Mouse (Mus musculus): ENCODE measurements around the gene Aggf1. TPM values are rescaled to one million over a fixed set of nuclear protein-coding genes. Genes with fewer than 3 reads are reported as not detected.

Gene Aggf1
- polyA plus RNA-seq (2012; ENCODE audit: insufficient read depth, insufficient read length, low replicate concordance, missing spikeins): not detected in 2 replicates

DNA sequence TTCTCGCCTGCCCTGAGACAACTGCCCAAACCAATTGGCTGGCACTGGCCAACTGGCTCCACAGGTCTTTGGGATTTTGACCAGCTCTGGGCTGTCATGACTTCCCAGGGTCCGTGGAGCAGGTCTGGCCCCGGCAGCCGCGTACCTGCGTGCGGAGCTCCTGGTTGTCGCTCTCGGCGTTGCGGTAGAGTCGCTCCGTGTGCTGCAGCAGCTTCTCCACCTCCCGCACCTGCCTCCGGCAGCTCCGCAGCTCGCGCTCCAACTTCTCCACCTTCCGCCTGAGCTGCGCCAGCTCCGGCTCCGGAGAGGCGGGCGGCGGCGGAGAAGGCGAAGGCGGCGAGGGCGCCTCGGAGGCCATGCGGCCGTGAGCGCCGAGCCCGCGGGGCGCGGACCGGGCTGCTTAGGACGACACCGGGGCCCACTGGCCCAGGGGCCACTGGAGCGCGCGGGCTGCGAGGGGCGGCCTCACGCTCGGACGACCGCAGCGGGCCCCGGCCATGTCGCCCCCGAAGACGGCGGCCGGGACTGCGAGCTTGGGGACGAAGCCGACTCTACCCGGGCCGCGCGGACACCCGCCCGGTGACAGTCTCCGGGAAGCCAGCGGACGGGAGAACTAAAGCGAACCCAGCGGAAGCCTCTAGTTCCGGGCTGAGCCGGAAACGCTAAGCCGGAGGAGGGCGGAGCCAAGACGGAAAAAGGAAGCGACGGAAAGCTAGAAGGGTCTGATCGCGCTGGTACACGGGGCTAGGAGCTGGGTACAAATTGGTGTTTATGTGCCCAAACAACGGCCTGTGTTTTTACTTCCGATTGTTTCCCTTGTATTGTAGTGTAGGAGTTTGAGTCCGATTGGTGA lies at the start of gene Aggf1:
Gene Aggf1, minus strand, starts transcription at position 652 of the 853 bp plus-strand sequence.
- WGBS: under 1% methylated on average over 86 of the region's 86 CpGs
- Histone ChIP-seq H3K27ac (ENCODE audit: insufficient read depth, low read depth, low read length) (no peak within 1 kb of the TSS), H3K4me3 (ENCODE audit: insufficient read depth, low read depth, low read length) (peak within 1 kb of the TSS; percentile 83), H3K4me1 (ENCODE audit: control insufficient read depth, insufficient read depth, low read length) (peaks cover 10% of the 10 kb centered on the region)
- TF ChIP-seq CTCF (IDR thresholded peaks at IDR 0.05; ENCODE audit: insufficient read depth, low read depth, low read length): no peak
- peak; percentile 62 for TF ChIP-seq POLR2A (IDR thresholded peaks at IDR 0.05; ENCODE audit: insufficient read depth, low read depth, low read length)

DNA sequence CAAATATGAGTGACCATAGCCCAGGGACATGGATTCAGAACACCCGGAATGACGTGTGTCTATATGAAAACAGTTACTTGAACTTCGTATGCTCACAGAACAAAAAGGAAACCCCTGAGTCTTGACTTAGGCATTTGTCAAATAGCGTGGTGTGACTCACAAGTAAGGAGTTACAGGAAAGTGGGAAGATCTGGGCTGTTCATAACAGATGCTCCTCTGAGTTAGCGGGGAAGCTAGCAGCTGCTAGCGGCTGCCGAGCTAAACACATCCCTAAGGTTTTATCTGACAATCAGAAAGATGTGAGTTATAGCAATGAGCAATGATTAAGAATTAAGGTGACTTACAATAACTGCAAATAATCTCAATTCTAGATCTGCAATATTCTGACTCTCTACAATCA lies 49.8 kb upstream of the Aggf1 start:
- Histone ChIP-seq H3K4me3 (ENCODE audit: insufficient read depth, low read depth, low read length) (no peak overlapping the region), H3K4me1 (ENCODE audit: control insufficient read depth, insufficient read depth, low read length) (peaks cover 16% of the 10 kb centered on the region), H3K27ac (ENCODE audit: insufficient read depth, low read depth, low read length) (no peak overlapping the region)
- WGBS: 42% methylated on average over 7 of the region's 7 CpGs
- TF ChIP-seq CTCF (IDR thresholded peaks at IDR 0.05; ENCODE audit: insufficient read depth, low read depth, low read length) (no peak), POLR2A (IDR thresholded peaks at IDR 0.05; ENCODE audit: insufficient read depth, low read depth, low read length) (no peak)

DNA sequence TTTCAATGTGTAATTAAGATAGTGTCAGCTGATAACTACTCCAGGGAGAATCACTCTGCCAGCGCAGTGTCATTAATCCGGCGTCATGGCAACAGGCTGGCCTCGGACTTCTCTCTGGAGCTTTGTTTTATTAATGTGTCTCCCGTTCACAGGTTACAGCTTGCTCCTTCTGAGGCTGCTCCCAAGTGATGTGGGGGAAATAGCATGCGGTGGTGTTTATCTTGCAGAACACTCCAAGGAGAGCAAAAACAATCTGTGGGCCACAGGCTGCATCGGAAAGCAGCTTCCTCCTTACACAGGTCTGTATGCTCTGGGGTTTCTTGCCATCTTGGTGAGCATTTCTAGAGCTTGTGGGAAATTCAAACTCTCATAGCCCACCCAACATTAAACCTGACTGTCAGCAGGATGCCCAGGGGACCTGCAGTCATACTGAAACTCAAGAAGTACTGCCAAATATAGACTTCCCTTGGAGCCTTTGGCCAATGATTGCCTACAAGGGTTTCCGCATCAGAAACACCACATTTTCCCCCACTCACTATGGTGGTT lies 44.1 kb upstream of the Aggf1 start:
- no peak overlapping the region for H3K27ac ChIP-seq (ENCODE audit: insufficient read depth, low read depth, low read length)
- TF ChIP-seq POLR2A (IDR thresholded peaks at IDR 0.05; ENCODE audit: insufficient read depth, low read depth, low read length) (no peak), CTCF (IDR thresholded peaks at IDR 0.05; ENCODE audit: insufficient read depth, low read depth, low read length) (no peak)
- 26% methylated on average over 8 of the region's 8 CpGs for WGBS
- H3K4me3 ChIP-seq (ENCODE audit: insufficient read depth, low read depth, low read length): no peak overlapping the region
- H3K4me1 ChIP-seq (ENCODE audit: control insufficient read depth, insufficient read depth, low read length): peaks cover 2% of the 10 kb centered on the region; the same call in 1 of the 2 replicates

DNA sequence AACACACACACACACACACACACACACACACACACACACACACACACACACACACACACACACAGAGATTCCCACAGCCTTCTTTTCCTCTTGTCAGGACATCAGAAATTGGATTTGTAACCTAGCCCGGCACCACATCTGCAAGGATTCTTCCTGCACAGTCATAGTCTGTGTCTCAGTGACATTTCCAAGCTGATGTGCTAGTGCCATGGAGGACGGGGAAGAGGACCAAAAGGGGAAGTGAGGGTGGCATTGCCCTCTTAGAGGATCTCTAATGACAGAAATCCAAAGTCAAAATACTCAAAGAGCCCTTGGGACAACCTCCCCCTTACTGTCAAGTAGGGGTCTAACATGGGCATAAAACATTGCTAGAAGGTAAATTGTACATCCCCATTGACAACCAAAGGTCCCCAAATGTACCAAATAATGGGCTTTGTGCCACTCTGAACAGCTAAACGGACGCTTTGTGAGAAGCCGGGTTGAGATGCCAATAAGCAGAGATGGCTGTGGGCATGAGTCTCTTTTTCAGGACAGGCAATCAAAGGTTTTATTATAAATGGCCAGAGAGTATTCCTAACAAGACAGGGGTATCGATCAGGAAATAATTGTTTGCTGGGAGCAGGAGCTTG lies 43.5 kb upstream of the Aggf1 start:
- Histone ChIP-seq H3K4me1 (ENCODE audit: control insufficient read depth, insufficient read depth, low read length) (0 out of 2 replicates have a peak, but pooled peaks cover 2% of the 10 kb centered on the region), H3K27ac (ENCODE audit: insufficient read depth, low read depth, low read length) (no peak overlapping the region), H3K4me3 (ENCODE audit: insufficient read depth, low read depth, low read length) (no peak overlapping the region)
- TF ChIP-seq CTCF (IDR thresholded peaks at IDR 0.05; ENCODE audit: insufficient read depth, low read depth, low read length) (no peak), POLR2A (IDR thresholded peaks at IDR 0.05; ENCODE audit: insufficient read depth, low read depth, low read length) (no peak)
- WGBS: 46% methylated on average over 6 of the region's 6 CpGs

DNA sequence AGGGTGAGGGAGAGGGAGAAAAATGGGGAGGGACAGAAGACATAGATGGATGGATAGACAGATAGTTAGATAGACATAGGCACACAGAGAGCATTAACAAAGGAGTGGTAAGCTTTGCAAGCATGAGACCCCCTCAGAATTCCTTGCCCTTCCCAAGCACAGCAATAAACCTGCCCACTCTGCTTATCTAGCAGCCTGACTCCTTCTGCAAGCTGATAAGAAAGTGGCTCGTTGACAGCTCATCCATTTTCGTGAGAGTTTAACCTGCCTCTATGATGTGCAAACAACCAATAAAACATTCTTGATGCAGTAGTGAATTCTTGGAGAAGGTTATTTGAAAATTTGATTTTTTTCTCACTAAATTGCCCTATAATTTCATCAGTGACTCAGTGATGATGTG lies 37.1 kb upstream of the Aggf1 start:
- H3K4me1 ChIP-seq (ENCODE audit: control insufficient read depth, insufficient read depth, low read length): no peaks in the 10 kb centered on the region
- 73% methylated on average over 2 of the region's 2 CpGs for WGBS
- H3K27ac ChIP-seq (ENCODE audit: insufficient read depth, low read depth, low read length): no peak overlapping the region
- no peak overlapping the region for H3K4me3 ChIP-seq (ENCODE audit: insufficient read depth, low read depth, low read length)
- TF ChIP-seq POLR2A (IDR thresholded peaks at IDR 0.05; ENCODE audit: insufficient read depth, low read depth, low read length): no peak
- TF ChIP-seq CTCF (IDR thresholded peaks at IDR 0.05; ENCODE audit: insufficient read depth, low read depth, low read length): no peak

DNA sequence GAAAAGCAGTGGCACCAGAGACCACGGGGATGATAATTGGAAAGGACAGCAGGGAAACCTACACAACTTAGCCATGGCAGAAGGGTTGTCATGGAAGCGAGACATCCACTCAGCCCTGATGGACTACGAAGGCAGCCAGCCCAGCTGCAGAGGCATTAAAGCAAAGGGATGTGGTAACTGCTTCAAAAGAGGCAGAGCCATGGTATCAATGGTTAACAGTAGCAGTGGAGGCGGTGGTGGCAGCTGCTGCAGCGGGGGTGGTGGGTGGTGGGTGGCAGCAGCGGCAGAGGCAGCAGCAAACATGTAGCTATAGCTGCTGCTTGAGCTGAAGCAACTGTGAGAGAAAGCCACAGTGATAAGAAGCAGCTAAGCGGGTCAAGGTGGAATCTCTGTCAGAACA lies 18.1 kb upstream of the Aggf1 start:
- Histone ChIP-seq H3K4me3 (ENCODE audit: insufficient read depth, low read depth, low read length) (no peak overlapping the region), H3K4me1 (ENCODE audit: control insufficient read depth, insufficient read depth, low read length) (peaks cover 5% of the 10 kb centered on the region; the same call in 1 of the 2 replicates), H3K27ac (ENCODE audit: insufficient read depth, low read depth, low read length) (no peak overlapping the region)
- 51% methylated on average over 7 of the region's 7 CpGs for WGBS
- TF ChIP-seq POLR2A (IDR thresholded peaks at IDR 0.05; ENCODE audit: insufficient read depth, low read depth, low read length): no peak
- TF ChIP-seq CTCF (IDR thresholded peaks at IDR 0.05; ENCODE audit: insufficient read depth, low read depth, low read length): no peak

DNA sequence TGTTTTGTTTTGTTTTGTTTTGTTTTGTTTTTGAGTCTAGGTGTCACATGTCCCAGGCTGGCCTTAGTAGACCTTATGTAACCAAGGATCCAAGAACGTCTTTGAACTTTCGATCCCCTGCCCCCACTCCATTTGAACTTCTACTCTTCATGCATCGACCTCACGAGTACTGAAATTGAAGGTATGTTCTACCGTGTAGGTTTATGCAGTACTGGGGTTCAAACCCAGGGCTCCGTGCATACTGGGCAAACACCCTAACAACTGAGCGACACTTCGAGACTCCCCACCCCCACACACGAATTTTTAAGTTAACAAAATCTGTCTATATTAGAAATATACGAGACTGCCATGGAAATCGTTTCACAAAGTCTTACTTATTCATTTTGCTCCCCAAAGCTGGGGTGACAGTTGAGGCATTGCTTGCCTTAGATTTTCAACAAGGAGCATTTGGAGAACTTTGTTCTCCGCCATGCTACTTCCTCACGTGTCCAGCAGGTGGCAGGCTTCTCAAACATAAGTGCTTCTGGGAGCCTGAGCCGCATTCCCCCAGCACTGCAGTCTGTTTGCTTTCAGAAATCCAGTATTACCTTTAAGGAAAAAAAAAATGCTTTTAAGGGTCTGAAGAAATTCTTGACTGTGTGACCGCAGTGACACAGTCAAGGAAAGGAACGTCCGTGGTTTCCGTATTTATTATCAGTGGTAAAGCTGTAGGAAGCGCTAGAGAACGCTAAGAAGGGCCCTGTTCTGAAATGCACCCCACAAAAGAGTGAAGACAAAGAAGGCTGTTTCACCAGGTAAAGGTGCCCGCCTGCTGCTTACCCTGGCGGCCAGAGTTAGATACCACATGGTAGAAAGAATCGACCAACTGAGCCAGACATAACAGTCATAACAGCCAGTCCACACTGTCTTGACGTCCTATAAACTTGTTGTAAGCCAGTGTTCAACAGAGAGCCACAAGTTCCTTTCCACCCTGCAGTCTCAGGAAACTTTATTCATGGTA lies 15.0 kb upstream of the Aggf1 start:
- no peak overlapping the region for H3K27ac ChIP-seq (ENCODE audit: insufficient read depth, low read depth, low read length)
- H3K4me1 ChIP-seq (ENCODE audit: control insufficient read depth, insufficient read depth, low read length): peaks cover 5% of the 10 kb centered on the region; the same call in 1 of the 2 replicates
- TF ChIP-seq POLR2A (IDR thresholded peaks at IDR 0.05; ENCODE audit: insufficient read depth, low read depth, low read length) (no peak), CTCF (IDR thresholded peaks at IDR 0.05; ENCODE audit: insufficient read depth, low read depth, low read length) (peak; percentile 65)
- no peak overlapping the region for H3K4me3 ChIP-seq (ENCODE audit: insufficient read depth, low read depth, low read length)
- WGBS: 30% methylated on average over 24 of the region's 24 CpGs

DNA sequence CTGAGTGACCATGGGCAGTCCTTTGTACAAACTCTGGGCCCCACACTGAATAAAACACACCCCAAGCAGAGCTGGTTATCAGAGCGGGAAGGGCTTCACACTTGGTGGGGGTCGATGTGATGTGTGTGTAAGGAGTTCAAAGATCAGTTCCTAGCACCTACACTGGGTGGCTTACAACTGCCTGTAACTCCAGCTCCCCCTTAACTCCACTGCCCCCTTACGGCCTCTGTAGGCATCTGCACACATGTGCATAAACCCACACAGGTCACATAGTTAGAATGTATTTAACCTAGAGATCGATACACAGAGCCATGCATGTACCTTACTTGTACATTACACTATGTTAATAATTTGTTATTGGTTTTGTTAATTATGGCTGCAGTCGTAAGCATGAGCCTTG lies 13.1 kb upstream of the Aggf1 start:
- 88% methylated on average over 5 of the region's 5 CpGs for WGBS
- TF ChIP-seq POLR2A (IDR thresholded peaks at IDR 0.05; ENCODE audit: insufficient read depth, low read depth, low read length) (no peak), CTCF (IDR thresholded peaks at IDR 0.05; ENCODE audit: insufficient read depth, low read depth, low read length) (no peak)

More for the DNA sequence above, 13.1 kb upstream of the Aggf1 start:
- Histone ChIP-seq H3K4me3 (ENCODE audit: insufficient read depth, low read depth, low read length) (no peak overlapping the region), H3K27ac (ENCODE audit: insufficient read depth, low read depth, low read length) (no peak overlapping the region), H3K4me1 (ENCODE audit: control insufficient read depth, insufficient read depth, low read length) (peaks cover 2% of the 10 kb centered on the region; the same call in 1 of the 2 replicates)

Measured in olfactory bulb, adult 2 months (tissue).